Mouse (Mus musculus) naive thymus-derived CD4-positive, alpha-beta T cell, adult 2 months (primary cell): ENCODE results near the gene Cntn2.

ENCODE experiments used
- DNase-seq: peaks from one replicate; pipeline ENCODE4 v3.0.0-alpha.2; 2011; ENCODE audit warnings: low read depth

The Cntn2 gene

GRCm38 (mm10) chr1:132542762-132543306 lies at the start of gene Cntn2:
TSS of gene Cntn2 (minus strand) at chr1:132543256.
- no peak for DNase-seq

- DNase-seq, result no peak
Measured at GRCm38 (mm10) chr1:132592145-132592544, 49.1 kb upstream of the Cntn2 start.

GRCm38 (mm10) chr1:132591399-132591930 lies 48.4 kb upstream of the Cntn2 start:
- no peak for DNase-seq

DNA sequence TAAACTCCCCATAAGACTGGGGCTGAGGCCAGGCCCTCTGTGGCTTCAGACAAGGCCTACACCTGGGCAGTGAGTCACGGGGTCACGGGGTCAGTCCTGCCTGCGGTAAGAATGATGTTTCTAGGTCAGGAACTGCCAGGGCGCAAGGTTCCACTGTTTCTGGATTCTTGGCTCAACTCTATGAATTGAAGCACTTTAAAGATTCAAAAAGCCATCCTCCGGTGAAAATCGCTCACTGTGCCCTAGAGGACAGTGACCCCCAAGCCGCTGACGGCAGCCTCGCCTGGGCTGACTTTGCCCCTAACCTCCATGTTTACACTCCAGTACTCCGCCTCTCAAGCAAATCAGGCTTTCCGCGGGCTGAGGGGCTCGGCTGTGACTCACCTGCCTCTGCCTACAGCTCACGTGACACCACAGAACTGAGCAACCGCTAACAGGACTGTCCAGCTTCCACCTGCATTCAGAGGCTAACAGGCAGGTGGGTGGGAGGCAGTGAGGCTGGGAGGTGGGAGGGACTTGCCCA lies 43.7 kb upstream of the Cntn2 start:
- no peak for DNase-seq

GRCm38 (mm10) chr1:132585376-132585775 lies 42.3 kb upstream of the Cntn2 start:
- DNase-seq, result no peak

DNA sequence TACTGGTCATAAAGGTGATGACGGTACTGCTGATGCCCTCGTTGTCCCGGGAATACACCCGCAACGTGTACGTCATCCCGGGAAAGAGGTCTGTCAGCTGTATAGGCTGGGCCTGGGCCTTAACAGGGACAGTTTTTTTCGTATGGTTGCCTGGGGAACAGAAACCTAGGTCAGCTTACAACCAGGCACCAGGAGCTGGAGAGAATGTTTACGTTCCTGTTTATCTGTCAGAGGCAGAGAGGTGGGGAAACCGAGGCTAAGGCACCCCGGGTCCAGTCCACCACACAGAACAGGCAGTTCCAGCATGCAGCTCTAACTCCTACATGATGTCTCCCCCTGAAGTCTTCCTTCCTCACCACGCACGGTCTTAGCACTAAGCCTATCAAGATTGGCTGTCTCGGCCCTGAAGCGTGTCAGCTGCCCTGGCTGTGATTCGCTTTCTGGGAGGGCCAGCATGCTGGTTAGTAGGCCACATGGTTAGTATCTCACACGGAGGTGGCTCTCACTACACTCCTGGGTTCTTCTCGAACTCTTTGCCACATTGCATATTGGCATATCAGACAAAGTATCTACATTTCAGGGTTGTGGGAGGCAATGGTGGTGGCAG lies 40.0 kb upstream of the Cntn2 start:
- no peak for DNase-seq

- no peak for DNase-seq
Measured at GRCm38 (mm10) chr1:132581845-132582839, 39.1 kb upstream of the Cntn2 start.

- DNase-seq, result no peak
Measured at GRCm38 (mm10) chr1:132580063-132580462, 37.0 kb upstream of the Cntn2 start.

DNA sequence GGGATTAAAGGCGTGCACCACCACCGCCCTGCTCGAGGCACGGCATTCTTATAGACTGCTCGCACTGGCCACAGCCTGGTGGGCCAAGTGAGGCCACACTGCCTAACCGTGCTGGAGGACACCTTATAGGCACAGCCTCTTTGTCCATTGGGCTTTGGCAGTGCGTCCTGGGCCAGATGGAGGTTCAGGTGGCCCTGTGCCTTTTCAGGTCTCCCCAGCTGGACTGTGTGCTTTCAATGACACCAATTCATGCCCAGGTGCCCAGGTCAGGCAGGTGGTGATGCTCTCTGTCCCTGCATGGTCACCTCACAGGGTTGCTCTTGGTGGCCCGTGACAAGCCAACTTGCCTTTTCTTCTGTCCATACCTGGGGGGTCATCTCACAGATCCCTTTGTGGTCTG lies 33.8 kb upstream of the Cntn2 start:
- no peak for DNase-seq

DNA sequence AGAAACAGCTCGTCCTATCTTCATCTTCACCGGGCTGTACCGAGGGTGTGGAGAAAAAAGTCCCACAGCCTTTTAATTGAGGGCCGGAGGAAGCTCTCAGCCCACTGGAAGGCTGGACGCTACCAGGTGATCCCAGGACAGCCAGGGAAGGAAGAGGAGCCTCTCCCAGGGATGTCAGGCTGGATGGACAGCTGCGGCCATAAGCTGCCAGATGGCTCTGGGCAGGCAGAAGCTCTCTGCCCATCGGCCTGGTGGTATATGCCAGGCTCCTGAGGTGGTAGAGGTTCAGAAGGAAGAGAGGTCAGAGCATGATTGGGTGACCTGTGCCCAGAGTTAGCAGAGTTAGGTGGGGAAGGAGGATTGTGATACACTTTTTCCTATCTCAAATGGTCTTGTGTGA lies 29.8 kb upstream of the Cntn2 start:
- no peak for DNase-seq

DNA sequence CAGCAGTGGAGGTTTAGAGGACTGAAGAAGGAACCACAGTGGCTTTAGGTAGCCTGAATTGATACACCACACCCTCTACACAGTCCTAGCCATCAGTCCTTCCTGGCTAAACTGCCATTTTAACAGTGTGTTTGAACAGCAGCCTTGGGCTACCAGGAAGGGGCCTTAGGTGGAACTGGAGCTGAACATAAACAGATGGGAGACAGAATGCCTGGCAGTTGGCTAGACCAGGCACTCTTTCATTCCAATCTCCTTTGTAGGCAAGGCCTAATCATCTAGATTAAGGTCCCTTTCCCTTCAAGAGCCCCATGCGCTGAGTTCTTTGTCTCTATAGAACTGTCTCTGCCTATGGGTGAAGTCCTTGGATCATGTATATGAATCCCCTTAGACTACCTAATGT lies 28.6 kb upstream of the Cntn2 start:
- no peak for DNase-seq

GRCm38 (mm10) chr1:132570906-132571305 lies 27.9 kb upstream of the Cntn2 start:
- DNase-seq, result no peak

GRCm38 (mm10) chr1:132570068-132570780 lies 27.2 kb upstream of the Cntn2 start:
- no peak for DNase-seq

- DNase-seq, result no peak
Measured at GRCm38 (mm10) chr1:132569516-132569915, 26.5 kb upstream of the Cntn2 start.

GRCm38 (mm10) chr1:132567336-132568125 lies 24.5 kb upstream of the Cntn2 start:
- DNase-seq, result no peak

DNA sequence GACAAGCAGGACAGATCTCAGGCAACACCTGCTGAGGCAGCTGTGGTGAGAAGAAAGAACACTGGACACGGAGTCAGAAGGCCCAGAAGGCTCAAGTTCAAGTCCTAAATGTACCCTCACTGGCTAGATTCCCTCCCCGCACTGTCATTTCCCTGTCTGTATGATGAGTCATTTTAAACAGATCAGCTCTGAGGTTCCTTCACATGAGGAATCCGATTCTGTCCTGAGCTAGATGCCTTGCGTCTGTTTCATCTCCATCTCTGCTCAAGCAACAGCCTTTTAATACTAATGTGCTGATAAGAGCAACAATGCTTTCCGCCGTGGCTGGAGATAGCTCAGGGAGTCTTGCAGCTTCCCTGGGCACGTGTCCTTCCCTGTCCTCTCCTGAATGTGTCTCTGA lies 22.7 kb upstream of the Cntn2 start:
- no peak for DNase-seq

- no peak for DNase-seq
Measured at GRCm38 (mm10) chr1:132564946-132565345, 21.9 kb upstream of the Cntn2 start.

- DNase-seq, result no peak
Measured at GRCm38 (mm10) chr1:132562337-132562795, 19.3 kb upstream of the Cntn2 start.

DNA sequence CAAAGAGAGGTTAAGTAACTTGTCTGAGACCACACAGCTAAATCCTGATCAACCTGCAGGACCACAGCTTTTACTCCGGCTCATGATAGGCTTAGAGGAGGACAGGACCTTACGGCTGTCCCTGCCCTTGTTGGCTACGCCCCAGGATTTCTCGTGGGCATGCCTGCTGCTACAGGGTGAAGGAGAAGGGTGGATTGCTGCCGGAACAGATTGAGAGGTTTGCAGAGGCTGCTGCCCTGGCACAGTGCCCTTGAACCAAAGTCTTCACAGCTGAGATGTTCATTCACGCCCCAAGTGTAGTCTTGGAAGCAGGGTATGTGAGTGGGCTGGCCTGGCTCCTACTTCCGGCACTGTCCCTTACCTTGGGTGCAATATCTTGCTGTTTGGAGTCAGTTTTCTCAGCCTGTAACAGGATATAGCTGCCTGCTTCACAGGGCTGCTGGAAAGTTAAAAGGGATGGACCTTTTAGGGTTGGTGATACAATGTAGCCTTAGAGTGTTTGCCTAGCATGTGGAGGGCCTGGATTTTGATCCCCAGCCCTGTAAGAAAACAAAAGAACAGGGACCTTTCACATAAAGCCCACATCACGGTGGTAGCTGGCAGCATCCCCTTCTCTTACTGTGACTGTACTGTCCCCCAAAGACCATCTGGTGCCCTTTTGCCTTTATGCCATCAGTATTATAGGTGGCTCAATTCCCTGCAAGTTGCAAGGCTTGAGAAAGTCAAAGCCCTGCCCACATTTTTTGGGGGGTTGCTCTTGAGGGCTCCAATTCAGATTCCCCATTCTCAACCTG lies 18.0 kb upstream of the Cntn2 start:
- no peak for DNase-seq

DNA sequence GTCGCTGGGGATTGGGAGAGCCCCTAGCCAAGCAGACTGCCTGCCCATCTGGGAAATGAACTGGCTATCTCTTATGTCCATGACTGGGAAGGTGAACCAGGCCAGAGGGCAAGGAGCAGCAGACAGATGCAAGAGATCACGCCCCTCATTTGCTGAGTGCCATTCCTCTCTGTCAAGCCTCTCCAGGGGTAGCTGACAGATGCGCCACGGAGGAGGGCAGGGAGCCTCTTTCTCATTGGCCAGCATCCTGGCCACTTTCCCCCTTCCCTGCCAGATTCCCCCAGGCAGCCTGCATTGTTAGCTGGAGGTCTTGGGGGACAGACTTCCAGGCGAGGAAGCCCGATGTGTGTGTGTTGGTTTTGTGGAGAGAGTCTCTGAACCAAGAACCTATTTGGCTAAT lies 16.0 kb upstream of the Cntn2 start:
- DNase-seq, result no peak
